Mouse (Mus musculus): ENCODE measurements at regions not wholly inside any gene's neighbourhood (a gene's known extent, or its start where the extent isn't known, plus 50 kb on each side); places are given as distances from the start of the nearest gene placed in this dataset.

GRCm38 (mm10) chr8:43956500-43956899, 246.7 kb upstream of the Adam34 start:
- Histone ChIP-seq H3K4me1 (replicated peaks) (no peaks in the 10 kb centered on the region), H3K9me3 (no peaks in the 10 kb centered on the region), H3K27me3 (no peaks in the 10 kb centered on the region), H3K27ac (replicated peaks) (no peak overlapping the region), H3K4me2 (no peak overlapping the region), H3K36me3 (no peaks in the 10 kb centered on the region), H3K4me3 (no peak overlapping the region), H3K9ac (no peak overlapping the region)
- no peak for ATAC-seq (ENCODE audit: low read depth)
- 79% methylated on average over 3 of the region's 3 CpGs for WGBS

DNA sequence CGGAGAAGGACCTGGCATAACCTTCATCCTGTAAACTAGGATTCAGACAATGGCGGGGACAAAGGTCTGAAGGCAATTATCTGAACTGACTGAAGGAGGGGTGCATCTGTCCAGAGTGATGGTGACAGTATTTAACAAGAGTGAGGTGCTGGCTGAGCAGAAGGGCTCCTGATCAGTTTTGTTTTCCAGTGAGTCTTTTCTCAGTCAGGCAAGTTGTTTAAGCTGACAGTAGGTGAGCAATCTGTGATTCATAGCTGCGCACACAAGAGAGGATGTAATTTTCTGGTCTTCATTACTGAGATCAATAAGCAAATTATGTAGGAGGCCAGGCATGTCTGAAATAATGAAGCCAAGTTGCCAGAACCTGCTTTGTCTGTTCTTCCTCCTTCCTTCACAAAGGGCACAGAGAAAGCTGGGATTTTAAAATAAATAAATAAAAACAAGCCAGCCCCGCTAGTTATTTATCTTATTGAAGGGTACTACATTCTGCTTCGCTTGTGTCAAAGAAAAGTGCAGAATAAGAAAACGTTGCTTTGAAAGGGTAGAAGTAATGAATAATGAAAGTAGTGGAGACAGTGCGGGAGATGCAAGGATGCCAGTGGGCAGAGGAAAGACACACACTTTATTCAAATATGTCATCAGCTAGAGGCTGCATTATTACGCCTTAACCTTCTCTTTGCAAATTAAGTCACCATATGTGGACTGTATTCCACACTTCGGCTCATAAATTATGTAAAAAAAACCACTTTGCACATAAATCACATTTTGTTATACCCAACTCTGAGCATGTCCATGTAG, 239.6 kb upstream of the Adam34 start:
- no peak overlapping the region for H3K4me3 ChIP-seq
- H3K27me3 ChIP-seq, result no peaks in the 10 kb centered on the region
- no peak overlapping the region for H3K9ac ChIP-seq
- H3K4me1 ChIP-seq (replicated peaks), result peaks cover 12% of the 10 kb centered on the region
- no peak overlapping the region for H3K27ac ChIP-seq (replicated peaks)
- H3K4me2 ChIP-seq, result peak overlapping the region; percentile 5; the same call in 1 of the 2 replicates
- no peaks in the 10 kb centered on the region for H3K36me3 ChIP-seq
- WGBS, result 57% methylated on average over 9 of the region's 9 CpGs
- ATAC-seq (ENCODE audit: low read depth), result no peak
- no peaks in the 10 kb centered on the region for H3K9me3 ChIP-seq

GRCm38 (mm10) chr8:43948807-43949206, 239.0 kb upstream of the Adam34 start:
- no peaks in the 10 kb centered on the region for H3K36me3 ChIP-seq
- H3K4me2 ChIP-seq, result peak overlapping the region; percentile 5; the same call in 1 of the 2 replicates
- H3K4me3 ChIP-seq, result no peak overlapping the region
- H3K9me3 ChIP-seq, result no peaks in the 10 kb centered on the region
- H3K27ac ChIP-seq (replicated peaks), result no peak overlapping the region
- no peak for ATAC-seq (ENCODE audit: low read depth)
- H3K27me3 ChIP-seq, result no peaks in the 10 kb centered on the region
- peaks cover 12% of the 10 kb centered on the region for H3K4me1 ChIP-seq (replicated peaks)
- no peak overlapping the region for H3K9ac ChIP-seq
- WGBS, result 51% methylated on average over 6 of the region's 6 CpGs

- H3K36me3 ChIP-seq, result no peaks in the 10 kb centered on the region
- H3K27me3 ChIP-seq, result no peaks in the 10 kb centered on the region
- H3K4me3 ChIP-seq, result no peak overlapping the region
- H3K9me3 ChIP-seq, result no peaks in the 10 kb centered on the region
- H3K9ac ChIP-seq, result no peak overlapping the region
- ATAC-seq (ENCODE audit: low read depth), result no peak
- no peak overlapping the region for H3K27ac ChIP-seq (replicated peaks)
- no peak overlapping the region for H3K4me2 ChIP-seq
- H3K4me1 ChIP-seq (replicated peaks), result no peaks in the 10 kb centered on the region
Observed at GRCm38 (mm10) chr8:43931727-43932126, 221.9 kb upstream of the Adam34 start.

- Histone ChIP-seq H3K9me3 (no peaks in the 10 kb centered on the region), H3K27me3 (no peaks in the 10 kb centered on the region), H3K4me1 (replicated peaks) (no peaks in the 10 kb centered on the region), H3K4me3 (no peak overlapping the region), H3K36me3 (no peaks in the 10 kb centered on the region), H3K27ac (replicated peaks) (no peak overlapping the region), H3K9ac (no peak overlapping the region), H3K4me2 (no peak overlapping the region)
- no peak for ATAC-seq (ENCODE audit: low read depth)
- WGBS, result 83% methylated on average over 3 of the region's 3 CpGs
Observed at GRCm38 (mm10) chr8:43922982-43923381, 213.1 kb upstream of the Adam34 start.

DNA sequence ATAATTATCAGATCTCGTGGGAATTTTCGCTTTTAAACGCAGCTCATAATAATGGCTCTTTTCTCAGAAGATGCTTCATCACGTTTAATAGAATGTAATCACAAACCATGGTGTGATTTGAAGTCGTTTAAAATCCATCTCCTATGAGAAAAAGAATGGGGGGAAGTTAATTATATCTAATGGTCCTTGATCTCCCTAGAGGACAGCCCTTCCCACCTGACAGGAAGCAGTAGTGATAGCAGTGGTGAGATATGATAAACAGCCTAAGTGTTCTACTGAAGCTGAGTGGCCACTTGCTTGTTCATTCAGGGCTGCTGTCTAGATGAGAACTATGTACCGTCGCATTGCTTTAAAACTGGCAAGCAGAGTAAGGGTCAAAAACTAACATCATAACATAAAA, 211.4 kb upstream of the Adam34 start:
- no peaks in the 10 kb centered on the region for H3K36me3 ChIP-seq

GRCm38 (mm10) chr8:43906119-43906518, 196.3 kb upstream of the Adam34 start:
- no peak for ATAC-seq (ENCODE audit: low read depth)
- H3K36me3 ChIP-seq, result no peaks in the 10 kb centered on the region
- H3K27me3 ChIP-seq, result no peaks in the 10 kb centered on the region
- H3K4me1 ChIP-seq (replicated peaks), result no peaks in the 10 kb centered on the region
- no peaks in the 10 kb centered on the region for H3K9me3 ChIP-seq
- no peak overlapping the region for H3K4me2 ChIP-seq
- H3K27ac ChIP-seq (replicated peaks), result no peak overlapping the region
- H3K4me3 ChIP-seq, result no peak overlapping the region
- WGBS, result 83% methylated on average over 3 of the region's 3 CpGs
- no peak overlapping the region for H3K9ac ChIP-seq

More for the DNA sequence above, 211.4 kb upstream of the Adam34 start:
- no peaks in the 10 kb centered on the region for H3K9me3 ChIP-seq
- no peak for ATAC-seq (ENCODE audit: low read depth)
- H3K4me1 ChIP-seq (replicated peaks), result no peaks in the 10 kb centered on the region
- no peaks in the 10 kb centered on the region for H3K27me3 ChIP-seq
- no peak overlapping the region for H3K4me3 ChIP-seq
- no peak overlapping the region for H3K9ac ChIP-seq
- WGBS, result 57% methylated on average over 7 of the region's 7 CpGs
- H3K27ac ChIP-seq (replicated peaks), result no peak overlapping the region
- no peak overlapping the region for H3K4me2 ChIP-seq

GRCm38 (mm10) chr8:43895171-43895570, 185.3 kb upstream of the Adam34 start:
- H3K4me3 ChIP-seq, result no peak overlapping the region
- no peaks in the 10 kb centered on the region for H3K27me3 ChIP-seq
- H3K4me1 ChIP-seq (replicated peaks), result no peaks in the 10 kb centered on the region
- no peak for ATAC-seq (ENCODE audit: low read depth)
- no peak overlapping the region for H3K4me2 ChIP-seq
- no peak overlapping the region for H3K27ac ChIP-seq (replicated peaks)
- H3K9ac ChIP-seq, result no peak overlapping the region
- H3K9me3 ChIP-seq, result no peaks in the 10 kb centered on the region
- no peaks in the 10 kb centered on the region for H3K36me3 ChIP-seq

DNA sequence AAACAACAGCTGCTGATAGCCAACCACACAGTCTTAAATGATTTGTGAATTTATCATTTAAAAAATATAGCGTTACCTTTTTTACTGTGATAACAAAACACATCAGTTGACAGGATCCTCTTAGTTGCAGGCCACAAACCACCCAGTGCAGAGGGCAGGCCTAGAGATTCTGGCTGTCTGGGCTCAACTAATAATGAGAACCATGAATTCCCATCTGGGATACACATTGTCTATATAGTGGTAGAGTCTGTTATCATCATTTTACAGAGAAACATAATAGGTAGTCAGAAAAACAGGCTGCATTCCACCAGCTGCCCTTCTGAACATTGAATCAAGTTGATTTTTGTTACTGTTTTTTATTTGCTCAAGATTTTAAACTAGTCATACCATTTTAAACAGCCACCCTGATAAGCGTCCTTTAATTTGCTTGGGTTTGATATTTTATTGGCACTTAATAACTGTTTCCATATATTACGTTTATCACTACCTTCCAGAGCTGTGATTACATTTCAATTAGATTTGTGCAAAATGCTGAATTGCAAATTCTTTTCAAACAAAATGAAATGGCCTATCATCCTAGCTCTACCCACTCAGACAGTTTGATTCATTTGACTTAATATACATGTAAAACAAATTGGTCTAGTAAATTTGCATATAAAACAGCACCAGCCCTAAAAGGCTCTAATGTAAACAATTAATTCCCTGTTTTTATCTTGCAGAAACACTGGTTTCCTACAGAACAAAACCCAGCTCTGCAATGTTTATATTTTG, 144.2 kb upstream of the Adam34 start:
- Histone ChIP-seq H3K36me3 (no peaks in the 10 kb centered on the region), H3K27me3 (no peaks in the 10 kb centered on the region), H3K4me1 (replicated peaks) (no peaks in the 10 kb centered on the region), H3K9ac (no peak overlapping the region), H3K27ac (replicated peaks) (peak overlapping the region; percentile 13; the same call in 1 of the 2 replicates), H3K9me3 (no peaks in the 10 kb centered on the region), H3K4me2 (no peak overlapping the region), H3K4me3 (no peak overlapping the region)
- ATAC-seq (ENCODE audit: low read depth), result no peak
- 76% methylated on average over 3 of the region's 3 CpGs for WGBS
